In the genomic region with DNA sequence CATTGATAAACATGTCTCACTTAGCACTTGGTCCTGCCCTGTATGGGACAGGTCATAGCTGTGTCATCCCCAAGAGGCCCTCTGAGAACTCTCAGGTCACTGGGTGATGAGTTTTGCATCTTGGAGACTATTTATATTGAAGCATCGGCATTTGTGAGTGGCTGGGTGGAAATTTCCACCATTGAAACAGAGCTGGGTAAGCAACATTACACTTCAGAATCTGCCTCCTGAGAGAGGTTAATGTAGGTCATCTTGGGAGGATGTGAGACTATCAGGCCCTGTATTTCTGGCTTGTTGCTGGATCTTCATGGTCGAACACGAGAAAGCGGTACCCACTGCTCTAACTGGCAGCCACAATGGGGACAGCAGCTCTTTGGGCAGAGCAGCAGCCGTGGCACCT, we compare ENCODE assay signal across 9 mouse cellular contexts. TPM values are rescaled to one million over a fixed set of nuclear protein-coding genes. Genes with fewer than 3 reads are reported as not detected.
DNase-seq lines count a peak whose midpoint lies in the region; ATAC-seq and TF ChIP-seq lines count a peak whose summit lies in the region.
"Had no signal": no experiment of that assay in that cellular context is flagged by ENCODE, and none has a peak within 500 bp of the region (broad histone marks: within the 10 kb centered on the region; RNA-seq: fewer than 3 reads in every experiment).

No protein-coding gene starts in this region.

- H3K4me1 ChIP-seq in kidney, embryonic 15.5 days = peaks cover 87% of the 10 kb centered on the region
- peaks cover 52 to 59% of the 10 kb centered on the region in 2 experiments for H3K4me1 ChIP-seq in liver, embryonic 14.5 days (replicated peaks; ENCODE audit: control insufficient read depth in 2 of 2, insufficient read depth in 2 of 2, low read length in 1 of 2)
- H3K4me1 ChIP-seq in cerebellum, adult 2 months (ENCODE audit: control insufficient read depth, insufficient read depth, low read length) = peaks cover 43% of the 10 kb centered on the region

- H3K4me3 ChIP-seq in kidney, embryonic 15.5 days (replicated peaks) = no peak overlapping the region
- H3K4me3 ChIP-seq in liver, embryonic 14.5 days (ENCODE audit: insufficient read depth in 1 of 2, low read depth in 2 of 2, low read length in 2 of 2) = no peak overlapping the region
- H3K4me3 ChIP-seq in cerebellum, adult 2 months (replicated peaks; ENCODE audit: insufficient read depth, low read depth, low read length) = no peak overlapping the region
- H3K4me3 ChIP-seq: forebrain, embryonic 15.5 days had no signal

- TF ChIP-seq POLR2A in cerebellum, adult 2 months (IDR thresholded peaks at IDR 0.05; ENCODE audit: borderline replicate concordance, insufficient read depth, low read length) = no peak

- H3K4me2 ChIP-seq in kidney, embryonic 15.5 days = no peak overlapping the region
- H3K4me2 ChIP-seq in liver, embryonic 14.5 days (ENCODE audit: low read depth) = no peak overlapping the region
- H3K4me2 ChIP-seq: forebrain, embryonic 15.5 days had no signal

- H3K36me3 ChIP-seq in kidney, embryonic 15.5 days = no peaks in the 10 kb centered on the region
- no peaks in the 10 kb centered on the region for H3K36me3 ChIP-seq in liver, embryonic 14.5 days (replicated peaks; ENCODE audit: control insufficient read depth, insufficient read depth, low read depth)
- H3K36me3 ChIP-seq: forebrain, embryonic 15.5 days had no signal

- H3K9ac ChIP-seq in kidney, embryonic 15.5 days = no peak overlapping the region
- H3K9ac ChIP-seq in liver, embryonic 14.5 days (replicated peaks) = no peak overlapping the region
- H3K9ac ChIP-seq: forebrain, embryonic 15.5 days had no signal

- no peaks in the 10 kb centered on the region for H3K9me3 ChIP-seq in kidney, embryonic 15.5 days (replicated peaks)
- no peaks in the 10 kb centered on the region for H3K9me3 ChIP-seq in liver, embryonic 14.5 days (ENCODE audit: control insufficient read depth, low read length)
- H3K9me3 ChIP-seq: forebrain, embryonic 15.5 days had no signal

- WGBS in kidney, embryonic 15.5 days = 68% methylated on average over 5 of the region's 5 CpGs
- 77% methylated on average over 5 of the region's 5 CpGs for WGBS in liver, embryonic 14.5 days (ENCODE audit: insufficient replicate concordance)
- WGBS in cerebellum, adult 2 months = 57% methylated on average over 5 of the region's 5 CpGs

- DNase-seq in kidney, adult 9 months = no peak
- peak; percentile 41 for DNase-seq in thymus, postnatal 0 days (ENCODE audit: low spot score)
- no peak for DNase-seq in thymus, postnatal 10 days (ENCODE audit: low spot score in 2 of 2)
- no peak for DNase-seq in liver, embryonic 14.5 days (ENCODE audit: low read depth in 3 of 3, low spot score in 3 of 3)
- no peak for DNase-seq in cerebellum, adult 2 months
- DNase-seq in retina, embryonic 14.5 days (ENCODE audit: low spot score) = no peak
- DNase-seq: adrenal gland, postnatal 14 days had no signal

- ATAC-seq in kidney, embryonic 15.5 days (replicated peaks; ENCODE audit: low FRiP score) = no peak
- no peak for ATAC-seq in liver, embryonic 14.5 days (ENCODE audit: insufficient read depth)
- ATAC-seq: forebrain, embryonic 15.5 days had no signal

- no peaks in the 10 kb centered on the region for H3K27me3 ChIP-seq in kidney, embryonic 15.5 days
- no peaks in the 10 kb centered on the region for H3K27me3 ChIP-seq in liver, embryonic 14.5 days (ENCODE audit: control insufficient read depth, insufficient read depth, low read length)
- H3K27me3 ChIP-seq in cerebellum, adult 2 months (ENCODE audit: control insufficient read depth, insufficient read depth, low read length) = no peaks in the 10 kb centered on the region
- H3K27me3 ChIP-seq: forebrain, embryonic 15.5 days had no signal

- no peak for TF ChIP-seq EP300 in liver, embryonic 14.5 days (IDR thresholded peaks at IDR 0.05; ENCODE audit: low read depth)

- TF ChIP-seq CTCF in liver, embryonic 14.5 days (IDR thresholded peaks at IDR 0.05; ENCODE audit: low read depth) = no peak
- TF ChIP-seq CTCF in cerebellum, adult 2 months (IDR thresholded peaks at IDR 0.05; ENCODE audit: borderline replicate concordance, insufficient read depth, low read depth, low read length) = no peak

- peak overlapping the region; percentile 24; the same call in 1 of the 2 replicates for H3K27ac ChIP-seq in kidney, embryonic 15.5 days
- H3K27ac ChIP-seq in liver, embryonic 14.5 days = peak overlapping the region; percentile 12; the same call in 1 of the 2 replicates
- no peak overlapping the region for H3K27ac ChIP-seq in cerebellum, adult 2 months (ENCODE audit: insufficient read depth, low read length)
- H3K27ac ChIP-seq: forebrain, embryonic 15.5 days had no signal

RNA-seq across cellular contexts. Expression of a gene that starts 18.0 kb away (rescaled TPM):
- polyA plus RNA-seq in kidney, embryonic 15.5 days (2015; fragmentation: Nextera tagmentation; extraction: Ambion mirVana) = 7.1 and 7.5 TPM in 2 replicates
- polyA plus RNA-seq in thymus, postnatal 0 days (2015; fragmentation: Nextera tagmentation; extraction: Ambion mirVana) = 36.7 and 49.0 TPM in 2 replicates
- polyA plus RNA-seq in liver, embryonic 14.5 days (2012; rRNA removed) = 1.6 and 2.3 TPM in 2 replicates
- polyA plus RNA-seq in liver, embryonic 14.5 days (2014; fragmentation: Nextera tagmentation; extraction: Ambion mirVana) = 6.1 and 6.4 TPM in 2 replicates
- 41.4 and 42.8 TPM in 2 replicates for polyA plus RNA-seq in cerebellum, adult 2 months (2012; rRNA removed)

RNA-seq across cellular contexts. Expression of a gene that starts 54.0 kb away (rescaled TPM):
- polyA plus RNA-seq in kidney, embryonic 15.5 days (2015; fragmentation: Nextera tagmentation; extraction: Ambion mirVana) = 1.4 and 49.7 TPM in 2 replicates
- 7.1 and 8.7 TPM in 2 replicates for polyA plus RNA-seq in thymus, postnatal 0 days (2015; fragmentation: Nextera tagmentation; extraction: Ambion mirVana)
- 10.1 and 16.8 TPM in 2 replicates for polyA plus RNA-seq in liver, embryonic 14.5 days (2012; rRNA removed)
- 27.4 and 27.6 TPM in 2 replicates for polyA plus RNA-seq in liver, embryonic 14.5 days (2014; fragmentation: Nextera tagmentation; extraction: Ambion mirVana)
- polyA plus RNA-seq in cerebellum, adult 2 months (2012; rRNA removed) = 0.77 and 1.2 TPM in 2 replicates
